Mouse (Mus musculus) retina, postnatal 1 day (tissue): ENCODE data around the gene Msmb.
A peak's percentile ranks its signal among the peaks of the same experiment; 100 is the strongest.
"Not testable (repeated sequence)": the region's sequence is repeated elsewhere in the genome, so short reads cannot be mapped to it uniquely, and the experiment has no call there.

Experiments
- DNase-seq: peaks from one replicate; pipeline ENCODE4 v3.0.0-alpha.2; 2012

Msmb gene

GRCm38 (mm10) chr14:32141723-32142122, at the start of gene Msmb:
Gene Msmb (plus strand): TSS chr14:32142023.
- DNase-seq, result no peak

- no peak for DNase-seq
Measured at GRCm38 (mm10) chr14:32093018-32093417, 48.8 kb upstream of the Msmb start.

GRCm38 (mm10) chr14:32093500-32094117, 48.2 kb upstream of the Msmb start:
- DNase-seq, result no peak

- DNase-seq, result no peak
Measured at GRCm38 (mm10) chr14:32095646-32096045, 46.2 kb upstream of the Msmb start.

GRCm38 (mm10) chr14:32096740-32097139, 45.1 kb upstream of the Msmb start:
- DNase-seq, result no peak

GRCm38 (mm10) chr14:32097691-32098090, 44.1 kb upstream of the Msmb start:
- no peak for DNase-seq

GRCm38 (mm10) chr14:32098951-32099350, 42.9 kb upstream of the Msmb start:
- DNase-seq, result no peak

- no peak for DNase-seq
Measured at GRCm38 (mm10) chr14:32103556-32103955, 38.3 kb upstream of the Msmb start.

GRCm38 (mm10) chr14:32105663-32106062, 36.2 kb upstream of the Msmb start:
- DNase-seq, result peak; percentile 2

GRCm38 (mm10) chr14:32106911-32107310, 34.9 kb upstream of the Msmb start:
- no peak for DNase-seq

- not testable (repeated sequence) for DNase-seq
Measured at GRCm38 (mm10) chr14:32112124-32112523, 29.7 kb upstream of the Msmb start.

- no peak for DNase-seq
Measured at GRCm38 (mm10) chr14:32120940-32121919, 20.6 kb upstream of the Msmb start.

GRCm38 (mm10) chr14:32121920-32122315, 19.9 kb upstream of the Msmb start:
- peak; percentile 33 for DNase-seq

GRCm38 (mm10) chr14:32124261-32124660, 17.6 kb upstream of the Msmb start:
- DNase-seq, result no peak

GRCm38 (mm10) chr14:32125256-32125655, 16.6 kb upstream of the Msmb start:
- DNase-seq, result not testable (repeated sequence)

GRCm38 (mm10) chr14:32128409-32128808, 13.4 kb upstream of the Msmb start:
- DNase-seq, result no peak

GRCm38 (mm10) chr14:32131836-32132235, 10.0 kb upstream of the Msmb start:
- DNase-seq, result no peak

GRCm38 (mm10) chr14:32134293-32134692, 7.5 kb upstream of the Msmb start:
- DNase-seq, result no peak

GRCm38 (mm10) chr14:32136467-32136866, 5.4 kb upstream of the Msmb start:
- not testable (repeated sequence) for DNase-seq

GRCm38 (mm10) chr14:32140359-32140965, 1.4 kb upstream of the Msmb start:
- DNase-seq, result no peak

- no peak for DNase-seq
Measured at GRCm38 (mm10) chr14:32144734-32145133, 2.9 kb downstream of the Msmb start.

GRCm38 (mm10) chr14:32145401-32145800, 3.6 kb downstream of the Msmb start:
- DNase-seq, result no peak

- no peak for DNase-seq
Measured at GRCm38 (mm10) chr14:32145809-32146511, 4.1 kb downstream of the Msmb start.
